Mouse (Mus musculus) liver, adult (tissue): ENCODE results near the gene Spty2d1.

Experiments
- GATA4 ChIP-seq: IDR thresholded peaks from 2 replicates; pipeline ENCODE4 v1.6.1; 2014; ENCODE audit warnings: mild to moderate bottlenecking, low read length; ENCODE audit not compliant: insufficient replicate concordance

Spty2d1 gene

GRCm38 (mm10) chr7:47030517-47031193, 22.4 kb upstream of the Spty2d1 start:
- no peak for TF ChIP-seq GATA4

DNA sequence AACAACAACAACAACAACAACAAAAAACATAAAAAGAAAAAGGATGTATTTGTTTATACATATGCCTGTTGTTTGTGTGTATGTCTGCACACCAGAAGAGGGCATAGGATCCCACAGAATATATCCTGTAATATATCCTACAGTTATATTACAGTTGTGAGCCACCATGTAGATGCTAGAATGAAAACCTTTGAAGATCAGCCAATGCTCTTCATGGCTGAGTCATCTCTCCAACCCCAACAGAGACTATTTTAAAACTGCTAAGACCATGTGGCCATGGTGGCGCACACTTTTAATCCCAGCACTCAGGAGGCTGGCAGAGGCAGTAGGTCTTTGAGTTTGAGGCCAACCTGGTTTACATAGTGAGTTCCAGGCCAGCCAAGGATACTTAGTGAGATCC, 19.3 kb upstream of the Spty2d1 start:
- TF ChIP-seq GATA4 = no peak

DNA sequence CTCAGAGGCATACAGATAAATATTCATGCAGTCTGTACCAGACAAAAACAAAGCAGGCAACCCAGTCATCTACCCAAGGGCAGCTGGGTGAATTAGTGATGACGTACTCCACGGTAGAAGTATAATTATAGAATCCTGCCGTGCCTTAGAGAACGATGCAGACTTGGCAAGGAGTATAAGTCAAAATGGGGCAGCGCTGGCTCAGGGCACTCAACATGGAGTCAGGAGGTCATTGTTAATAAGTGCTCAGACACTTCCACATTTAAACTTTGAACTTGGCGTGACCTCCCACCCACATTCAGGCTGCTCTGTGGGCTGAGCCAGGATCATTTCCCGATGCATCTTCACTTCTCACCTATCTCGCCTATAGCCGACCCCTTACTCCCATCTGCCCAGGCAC, 17.2 kb upstream of the Spty2d1 start:
- no peak for TF ChIP-seq GATA4

DNA sequence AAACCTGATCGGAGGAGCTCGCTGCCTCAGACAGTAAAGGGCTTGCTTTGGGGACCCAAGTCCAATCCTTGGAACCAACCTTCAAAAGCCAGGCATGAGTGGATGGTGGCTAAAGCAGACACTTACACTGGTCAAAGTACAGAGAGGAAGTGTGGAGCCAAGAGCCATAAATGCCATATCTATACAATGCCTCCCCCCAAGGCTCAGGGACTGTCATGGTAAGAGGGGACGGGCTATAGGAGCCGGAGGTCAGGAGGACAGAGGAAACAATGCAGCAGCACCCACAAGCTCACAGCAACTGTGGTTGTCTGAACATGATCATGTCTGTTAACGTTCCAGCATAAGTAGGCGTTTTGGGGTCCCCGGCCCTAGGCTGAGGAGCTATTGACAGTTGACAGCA, 16.2 kb upstream of the Spty2d1 start:
- no peak for TF ChIP-seq GATA4

- no peak for TF ChIP-seq GATA4
Measured at GRCm38 (mm10) chr7:47023530-47023929, 15.3 kb upstream of the Spty2d1 start.

DNA sequence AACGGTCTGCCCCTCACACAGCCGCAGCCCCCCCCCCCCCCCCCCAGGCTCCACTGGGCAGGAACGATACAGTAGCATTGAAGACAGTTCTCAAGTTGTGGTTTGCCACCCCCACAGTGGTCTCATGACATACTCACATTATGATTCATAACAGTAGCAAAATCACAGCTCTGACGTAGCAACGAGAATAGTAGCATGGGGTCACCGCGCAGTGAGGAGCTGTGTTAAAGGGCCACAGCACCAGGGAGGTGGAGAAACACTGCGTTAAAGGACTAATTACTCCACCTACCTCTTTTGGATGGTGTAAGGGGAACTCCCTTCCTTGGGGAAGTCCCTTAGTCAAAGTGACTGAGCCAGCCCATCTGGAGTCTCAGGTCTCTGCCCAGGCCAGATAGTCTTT, 14.3 kb upstream of the Spty2d1 start:
- TF ChIP-seq GATA4 = no peak

DNA sequence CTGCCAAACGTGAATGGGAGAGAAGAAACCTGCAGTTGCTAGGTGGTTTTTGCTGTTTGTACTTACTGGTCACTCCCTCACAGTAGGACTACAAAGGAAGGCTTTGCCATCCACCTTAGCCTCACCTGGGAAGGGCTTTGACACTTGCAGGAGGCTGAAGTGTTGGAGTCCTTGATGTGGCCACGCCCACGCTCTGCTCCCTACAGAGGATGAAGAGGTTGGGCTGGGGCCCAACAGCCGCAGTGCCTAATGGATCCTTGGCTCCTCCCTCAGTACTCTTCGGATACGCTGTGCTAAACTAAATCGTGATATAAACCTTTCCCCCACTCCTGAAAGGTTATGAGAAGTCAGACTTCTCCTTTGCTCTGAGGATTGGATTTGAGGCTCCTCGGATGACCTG, 12.7 kb upstream of the Spty2d1 start:
- TF ChIP-seq GATA4 = no peak

DNA sequence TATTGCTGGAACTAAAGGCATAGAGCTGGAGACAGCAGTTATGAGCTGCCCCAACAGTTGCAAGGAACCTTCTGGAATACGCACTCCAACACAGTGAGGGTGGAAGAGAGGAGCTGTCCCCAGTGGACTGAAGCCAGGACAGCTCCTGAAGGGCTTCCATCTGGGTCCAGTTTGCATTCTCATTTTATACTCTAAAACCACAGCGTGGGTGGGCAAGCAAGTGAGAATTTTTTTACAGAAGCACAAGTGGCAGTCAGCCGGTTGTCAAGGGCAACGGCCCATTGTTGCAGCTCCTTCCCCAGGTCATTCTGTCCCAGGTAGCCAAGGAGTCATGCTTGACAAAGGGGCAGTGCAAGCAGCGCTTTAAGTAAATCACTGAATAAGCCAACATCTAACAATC, 11.4 kb upstream of the Spty2d1 start:
- no peak for TF ChIP-seq GATA4

DNA sequence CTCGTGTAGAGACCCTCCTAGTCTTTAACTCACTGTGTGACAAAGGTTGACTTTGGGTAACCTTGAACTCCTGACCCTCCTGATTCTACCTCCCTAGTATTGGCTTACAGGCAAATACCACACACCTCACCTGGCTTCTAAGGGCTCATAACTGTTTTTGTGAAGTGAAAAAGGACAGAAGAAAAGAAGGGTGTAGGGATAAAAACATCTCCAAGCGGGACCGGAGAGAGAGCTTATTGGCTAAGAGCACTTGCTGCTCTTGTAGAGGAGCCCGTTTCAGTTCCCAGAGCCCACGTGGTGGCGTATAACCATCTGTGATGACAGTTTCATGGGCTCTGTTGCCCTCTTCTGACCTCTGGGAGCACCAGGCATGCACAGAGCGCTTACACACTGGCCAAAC, 8.9 kb upstream of the Spty2d1 start:
- TF ChIP-seq GATA4 = no peak

DNA sequence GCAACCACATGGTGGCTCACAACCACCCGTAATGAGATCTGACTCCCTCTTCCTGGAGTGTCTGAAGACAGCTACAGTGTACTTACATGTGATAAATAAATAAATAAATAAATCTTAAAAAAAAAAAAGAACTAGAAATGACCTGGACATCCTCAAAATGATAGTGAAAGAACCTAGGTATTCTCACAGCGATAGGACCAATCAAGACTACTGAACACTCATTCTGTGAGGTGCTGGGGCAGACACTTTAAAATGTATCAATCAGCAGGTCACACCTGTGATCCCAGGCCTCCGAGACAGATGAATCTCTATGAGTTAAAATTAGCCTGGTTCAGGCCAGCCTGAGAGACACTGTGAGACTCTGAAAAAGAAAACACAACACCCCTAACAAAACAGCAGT, 8.4 kb upstream of the Spty2d1 start:
- no peak for TF ChIP-seq GATA4

GRCm38 (mm10) chr7:47015390-47016065, 7.3 kb upstream of the Spty2d1 start:
- TF ChIP-seq GATA4 = peak; percentile 35; the same call in 1 of the 2 replicates

- TF ChIP-seq GATA4 = no peak
Measured at GRCm38 (mm10) chr7:47014564-47015389, 6.6 kb upstream of the Spty2d1 start.

GRCm38 (mm10) chr7:47013131-47013767, 5.0 kb upstream of the Spty2d1 start:
- TF ChIP-seq GATA4 = no peak

DNA sequence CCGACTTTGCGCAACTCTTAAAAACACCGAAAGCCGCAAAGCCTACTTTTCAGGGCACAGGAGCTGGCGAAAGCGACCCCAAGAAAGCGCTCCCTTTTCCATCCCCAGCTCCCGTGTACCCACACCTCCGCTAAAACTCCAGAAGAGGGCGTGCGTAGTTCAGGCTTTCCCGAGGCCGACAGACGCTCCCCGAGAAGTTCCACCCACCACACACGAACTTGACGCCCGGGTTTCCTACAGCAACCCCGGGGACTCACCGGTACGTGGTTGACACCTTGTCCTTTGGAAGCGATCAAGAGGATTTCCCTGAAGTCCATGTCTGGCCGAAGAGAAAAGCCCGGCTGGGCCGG, 418 bp downstream of the Spty2d1 start:
- TF ChIP-seq GATA4 = no peak

- TF ChIP-seq GATA4 = no peak
Measured at GRCm38 (mm10) chr7:47007109-47007780, 966 bp downstream of the Spty2d1 start.
